Comparison of ENCODE assay signal across 9 mouse cellular contexts in the genomic region with DNA sequence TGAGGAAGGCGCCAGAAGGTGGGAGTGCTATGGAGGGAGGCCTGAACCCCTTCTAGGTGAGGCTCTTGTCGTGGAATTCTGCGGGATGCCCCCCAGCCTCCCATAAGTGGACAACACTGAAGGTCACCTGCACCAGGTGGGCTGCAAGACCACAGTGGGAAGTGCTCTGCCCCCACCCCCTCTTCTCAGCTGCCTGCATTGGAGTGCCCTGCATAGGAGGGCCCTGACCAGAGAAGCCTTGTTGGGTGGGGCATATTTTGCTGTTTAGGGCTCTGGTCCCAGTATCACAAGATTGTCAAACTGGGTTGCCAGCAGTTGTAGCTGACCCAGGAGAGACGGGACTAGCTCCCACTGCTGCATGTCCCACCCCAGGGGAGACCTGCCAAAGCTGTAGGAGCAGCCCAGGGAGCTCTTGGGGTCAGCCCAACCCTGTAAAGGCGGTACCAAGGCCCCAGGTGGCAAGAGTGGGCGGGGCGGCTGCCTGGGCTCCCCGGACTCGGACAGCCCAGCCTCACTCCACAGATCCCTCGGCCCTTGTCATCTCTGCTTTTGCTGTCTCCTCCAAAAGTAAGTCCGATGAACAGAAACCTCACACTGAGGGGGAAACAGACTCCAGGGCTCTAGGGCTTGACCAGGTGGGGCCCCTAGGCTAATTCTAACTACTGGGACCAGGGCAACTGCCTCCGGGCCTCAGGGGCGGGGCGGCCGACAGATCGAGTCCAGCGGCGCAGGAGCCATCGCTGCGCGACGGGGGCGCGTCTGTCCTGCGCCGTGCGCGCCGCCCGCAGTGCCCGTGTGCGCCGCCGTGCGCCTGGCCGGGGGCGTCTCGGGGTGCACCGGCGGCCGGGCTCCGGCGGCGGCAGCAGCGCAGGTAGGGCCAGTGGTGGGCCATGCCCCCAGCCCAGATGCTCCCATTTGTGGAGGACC. TPM values are rescaled to one million over a fixed set of nuclear protein-coding genes. Genes with fewer than 3 reads are reported as not detected.
A peak's percentile ranks its signal among the peaks of the same experiment; 100 is the strongest.
DNase-seq lines count a peak whose midpoint lies in the region; ATAC-seq lines count a peak whose summit lies in the region.
"Had no signal": no experiment of that assay in that cellular context is flagged by ENCODE, and none has a peak within 500 bp of the region (broad histone marks: within the 10 kb centered on the region; RNA-seq: fewer than 3 reads in every experiment).

A gene (plus strand): TSS at position 461 of the 927 bp plus-strand sequence.

- peak; percentile 31 for DNase-seq in kidney, adult 18-20 months
- DNase-seq in kidney, adult 11 months: no peak
- DNase-seq in embryo, embryonic 10 days (ENCODE audit: low spot score): peak; percentile 47
- peak; percentile 34 for DNase-seq in hindbrain, embryonic 11.5 days (ENCODE audit: low spot score)
- peak in 1 of 2 experiments; percentile 34 for DNase-seq in left cerebral cortex, postnatal 14 days (ENCODE audit: low spot score in 2 of 2)
- DNase-seq in neural tube, embryonic 11.5 days (ENCODE audit: low spot score): no peak
- no peak for DNase-seq in cerebellum, adult 18-20 months
- no peak for DNase-seq in cerebellum, adult 11-12 months

- intact Hi-C loops in left cerebral cortex, postnatal 14 days (cut with DNase I): no loop called here

- WGBS in hindbrain, embryonic 11.5 days: 2% methylated on average over 39 of the region's 45 CpGs
- under 1% methylated on average over 45 of the region's 45 CpGs for WGBS in neural tube, embryonic 11.5 days

- peak within 1 kb of the TSS; percentile 64 for H3K4me2 ChIP-seq in hindbrain, embryonic 11.5 days (replicated peaks; ENCODE audit: low read depth, low read length)
- H3K4me2 ChIP-seq in neural tube, embryonic 11.5 days (ENCODE audit: low read depth): peak within 1 kb of the TSS; percentile 69

- peaks cover 17% of the 10 kb centered on the region for H3K27me3 ChIP-seq in hindbrain, embryonic 11.5 days (ENCODE audit: control insufficient read depth, insufficient read depth, low read length)
- peaks cover 19% of the 10 kb centered on the region for H3K27me3 ChIP-seq in neural tube, embryonic 11.5 days (ENCODE audit: control insufficient read depth, insufficient read depth, low read length)

- H3K4me3 ChIP-seq in hindbrain, embryonic 11.5 days (ENCODE audit: low read depth, low read length): peak within 1 kb of the TSS; percentile 17
- peak within 1 kb of the TSS; percentile 29 for H3K4me3 ChIP-seq in neural tube, embryonic 11.5 days (ENCODE audit: low read depth, low read length)

- ATAC-seq in hindbrain, embryonic 11.5 days (ENCODE audit: low FRiP score): peak; percentile 38; the same call in 1 of the 2 replicates
- no peak for ATAC-seq in neural tube, embryonic 11.5 days (ENCODE audit: insufficient read depth, low FRiP score, low TSS enrichment)

- 0 out of 2 replicates have a peak within 1 kb of the TSS, but pooled peaks have one; percentile 13 for H3K9ac ChIP-seq in hindbrain, embryonic 11.5 days (ENCODE audit: low read depth, low read length)
- peak within 1 kb of the TSS; percentile 45 for H3K9ac ChIP-seq in neural tube, embryonic 11.5 days (ENCODE audit: low read length)

- no peaks in the 10 kb centered on the region; the same call in 1 of the 2 replicates for H3K36me3 ChIP-seq in hindbrain, embryonic 11.5 days (ENCODE audit: control insufficient read depth, insufficient read depth, low read length)
- H3K36me3 ChIP-seq in neural tube, embryonic 11.5 days (ENCODE audit: control insufficient read depth, insufficient read depth, low read length): peaks cover 4% of the 10 kb centered on the region; the same call in 1 of the 2 replicates

- no peaks in the 10 kb centered on the region for H3K9me3 ChIP-seq in hindbrain, embryonic 11.5 days (ENCODE audit: control insufficient read depth, low read length)
- no peaks in the 10 kb centered on the region for H3K9me3 ChIP-seq in neural tube, embryonic 11.5 days (ENCODE audit: control insufficient read depth, low read length)

- H3K4me1 ChIP-seq in hindbrain, embryonic 11.5 days (replicated peaks; ENCODE audit: control insufficient read depth, insufficient read depth, low read length): peaks cover 4% of the 10 kb centered on the region; the same call in 1 of the 2 replicates
- H3K4me1 ChIP-seq in neural tube, embryonic 11.5 days (ENCODE audit: control insufficient read depth, insufficient read depth, low read length): peaks cover 10% of the 10 kb centered on the region

- H3K27ac ChIP-seq in hindbrain, embryonic 11.5 days (ENCODE audit: low read depth, low read length): no peak within 1 kb of the TSS
- H3K27ac ChIP-seq in neural tube, embryonic 11.5 days (ENCODE audit: low read depth, low read length): no peak within 1 kb of the TSS

RNA-seq across cellular contexts. Expression of the gene that starts here (rescaled TPM):
- 1.8 and 2.5 TPM in 2 replicates for polyA plus RNA-seq in hindbrain, embryonic 11.5 days (2014; fragmentation: Nextera tagmentation; extraction: Ambion mirVana)
- total RNA-seq in left cerebral cortex, postnatal 14 days (2021): 100 to 1,000 TPM; 125 to 154 TPM
- polyA plus RNA-seq in neural tube, embryonic 11.5 days (2014; fragmentation: Nextera tagmentation; extraction: Ambion mirVana): 2.8 and 3.3 TPM in 2 replicates
- total RNA-seq: liver, adult 2 months had no signal
- polyA plus RNA-seq: liver, adult 2 months had no signal

Comparison
In these comparisons a context has a peak if more than half of its experiments do, and no peak if none do; other contexts are left out.
1. DNase-seq: peak in kidney, adult 18-20 months (single experiment), embryo, embryonic 10 days (single experiment) and hindbrain, embryonic 11.5 days (single experiment); none in kidney, adult 11 months (single experiment), neural tube, embryonic 11.5 days (single experiment), cerebellum, adult 18-20 months (0 of 2) and cerebellum, adult 11-12 months (single experiment).